Mouse (Mus musculus): Measurements from ENCODE around the gene Ado.

GRCm38 (mm10) chr10:67524130-67524529 is 24.6 kb downstream of the Ado start:
- no peak for TF ChIP-seq EP300 (IDR thresholded peaks at IDR 0.05; ENCODE audit: low read depth)
- no peak for TF ChIP-seq CTCF (IDR thresholded peaks at IDR 0.05; ENCODE audit: low read depth)
